Mouse (Mus musculus): ENCODE measurements around the gene Myl9. TPM values are rescaled to one million over a fixed set of nuclear protein-coding genes. Genes with fewer than 3 reads are reported as not detected.
"Not testable (repeated sequence)": the region's sequence is repeated elsewhere in the genome, so short reads cannot be mapped to it uniquely, and the experiment has no call there.

The Myl9 gene
- polyA plus RNA-seq, 1 experiment from 2014 or later, result 71.8 TPM

DNA sequence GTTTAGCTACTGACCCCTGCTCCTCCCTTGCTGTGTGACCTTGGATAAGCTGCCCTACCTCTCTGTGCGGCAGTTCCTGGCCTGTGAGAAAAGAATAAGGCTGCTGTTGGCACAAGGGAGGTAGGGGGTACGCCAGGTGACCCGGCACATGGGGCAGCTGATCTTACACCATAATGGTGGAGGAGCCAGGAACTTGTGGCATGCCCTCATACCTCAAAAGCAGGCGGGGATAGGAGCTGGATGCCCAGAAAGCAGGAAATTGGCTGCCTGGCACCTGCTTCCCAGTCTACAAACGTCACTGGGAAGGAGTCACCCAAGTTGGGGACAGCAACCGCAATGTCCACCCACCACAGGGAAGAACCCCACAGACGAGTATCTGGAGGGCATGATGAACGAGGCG is 4.9 kb downstream of the Myl9 start:
- H3K9ac ChIP-seq, result no peak overlapping the region
- H3K4me1 ChIP-seq, result peaks cover 18% of the 10 kb centered on the region
- no peaks in the 10 kb centered on the region for H3K36me3 ChIP-seq
- no peak overlapping the region for H3K4me3 ChIP-seq
- H3K9me3 ChIP-seq, result no peaks in the 10 kb centered on the region
- 79% methylated on average over 9 of the region's 9 CpGs for WGBS
- no peak overlapping the region for H3K27ac ChIP-seq
- no peak for ATAC-seq (ENCODE audit: low FRiP score, low read depth)
- no peak overlapping the region for H3K4me2 ChIP-seq (replicated peaks)
- H3K27me3 ChIP-seq (replicated peaks), result no peaks in the 10 kb centered on the region; the same call in none of the 2 replicates

GRCm38 (mm10) chr2:156780752-156781151 is 5.5 kb downstream of the Myl9 start:
- H3K9me3 ChIP-seq, result peaks cover 3% of the 10 kb centered on the region; the same call in 1 of the 2 replicates
- H3K4me1 ChIP-seq, result peaks cover 12% of the 10 kb centered on the region
- no peak overlapping the region for H3K4me3 ChIP-seq
- 25% methylated on average over 17 of the region's 17 CpGs for WGBS
- no peak overlapping the region for H3K9ac ChIP-seq
- no peak overlapping the region for H3K27ac ChIP-seq
- ATAC-seq (ENCODE audit: low FRiP score, low read depth), result no peak
- H3K4me2 ChIP-seq (replicated peaks), result peak overlapping the region; percentile 2; the same call in 1 of the 2 replicates
- no peaks in the 10 kb centered on the region; the same call in none of the 2 replicates for H3K27me3 ChIP-seq (replicated peaks)
- H3K36me3 ChIP-seq, result no peaks in the 10 kb centered on the region

DNA sequence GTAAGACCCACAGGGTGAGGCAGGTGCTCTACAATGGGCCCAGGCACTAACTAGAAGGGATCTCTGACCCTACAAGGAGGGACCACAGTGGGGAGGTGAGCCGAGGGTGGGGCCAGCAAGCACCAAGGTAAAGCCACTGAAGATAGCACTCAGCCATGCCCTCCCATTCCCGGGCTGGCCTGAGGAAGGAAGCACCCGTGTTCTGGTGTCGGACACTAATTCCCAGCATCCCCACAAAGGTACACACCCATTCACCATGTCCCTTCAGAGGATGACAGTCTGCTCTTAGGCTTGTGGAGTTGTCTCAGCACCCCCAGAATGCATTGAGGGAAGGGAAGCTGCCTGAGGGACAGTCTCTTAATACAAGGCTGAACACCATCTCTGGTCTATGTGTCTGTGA is 6.1 kb downstream of the Myl9 start:
- Histone ChIP-seq H3K9me3 (peaks cover 4% of the 10 kb centered on the region; the same call in 1 of the 2 replicates), H3K4me1 (peaks cover 8% of the 10 kb centered on the region; the same call in 1 of the 2 replicates), H3K27me3 (replicated peaks) (no peaks in the 10 kb centered on the region; the same call in 1 of the 2 replicates), H3K9ac (no peak overlapping the region), H3K4me3 (no peak overlapping the region), H3K4me2 (replicated peaks) (no peak overlapping the region), H3K36me3 (no peaks in the 10 kb centered on the region), H3K27ac (no peak overlapping the region)
- 85% methylated on average over 4 of the region's 4 CpGs for WGBS
- no peak for ATAC-seq (ENCODE audit: low FRiP score, low read depth)

GRCm38 (mm10) chr2:156781836-156782480 is 6.7 kb downstream of the Myl9 start:
- Histone ChIP-seq H3K27me3 (replicated peaks) (no peaks in the 10 kb centered on the region; the same call in 1 of the 2 replicates), H3K4me3 (no peak overlapping the region), H3K9ac (no peak overlapping the region), H3K9me3 (peaks cover 4% of the 10 kb centered on the region; the same call in 1 of the 2 replicates), H3K4me2 (replicated peaks) (no peak overlapping the region), H3K4me1 (peaks cover 8% of the 10 kb centered on the region; the same call in 1 of the 2 replicates), H3K27ac (no peak overlapping the region), H3K36me3 (no peaks in the 10 kb centered on the region)
- no peak for ATAC-seq (ENCODE audit: low FRiP score, low read depth)
- 74% methylated on average over 4 of the region's 4 CpGs for WGBS

DNA sequence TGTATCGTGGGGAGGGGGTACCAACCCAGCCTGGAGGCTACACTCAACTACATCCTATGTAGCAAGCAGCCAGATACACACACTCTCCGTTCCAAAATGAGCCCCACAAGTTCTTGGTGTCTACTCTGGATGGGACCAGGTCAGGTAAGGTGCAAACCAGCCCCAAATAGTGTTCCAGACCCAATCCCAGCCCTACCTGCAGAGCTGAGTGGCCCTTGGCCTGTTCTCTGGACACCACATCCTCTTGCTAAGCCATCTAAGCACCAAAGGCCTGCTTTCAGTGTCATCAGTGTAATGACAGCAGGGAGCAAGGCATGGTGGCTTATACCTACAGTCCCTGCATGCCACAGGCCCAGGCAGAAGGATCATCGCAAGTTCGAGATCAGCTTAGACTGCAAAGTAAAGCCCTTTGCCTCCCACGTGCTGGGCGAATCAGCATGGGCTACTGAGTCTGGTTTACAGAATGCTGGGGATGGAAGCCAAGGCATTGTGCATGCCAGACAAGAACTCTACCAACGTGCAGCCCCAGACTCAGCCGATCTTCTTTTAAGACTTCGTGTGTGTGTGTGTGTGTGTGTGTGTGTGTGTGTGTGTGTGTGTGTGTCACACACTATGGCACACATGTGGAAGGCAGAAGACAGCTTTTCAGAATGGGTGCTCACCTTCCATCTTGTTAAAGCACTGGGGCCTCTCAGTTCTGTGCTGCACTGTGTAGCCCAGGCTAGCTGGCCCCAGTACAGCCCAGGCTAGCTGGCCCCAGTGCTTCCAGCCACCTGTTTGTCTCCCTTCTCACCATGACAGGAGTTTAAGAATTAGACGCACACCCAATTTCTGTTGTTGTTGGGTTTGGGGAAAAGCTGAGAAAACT is 7.5 kb downstream of the Myl9 start:
- H3K27me3 ChIP-seq (replicated peaks), result no peaks in the 10 kb centered on the region
- no peak for ATAC-seq (ENCODE audit: low FRiP score, low read depth)
- 91% methylated on average over 10 of the region's 10 CpGs for WGBS
- H3K27ac ChIP-seq, result no peak overlapping the region
- H3K9ac ChIP-seq, result no peak overlapping the region
- peaks cover 3% of the 10 kb centered on the region; the same call in 1 of the 2 replicates for H3K4me1 ChIP-seq
- no peak overlapping the region for H3K4me3 ChIP-seq
- no peak overlapping the region for H3K4me2 ChIP-seq (replicated peaks)
- no peaks in the 10 kb centered on the region for H3K36me3 ChIP-seq
- peaks cover 4% of the 10 kb centered on the region; the same call in 1 of the 2 replicates for H3K9me3 ChIP-seq

DNA sequence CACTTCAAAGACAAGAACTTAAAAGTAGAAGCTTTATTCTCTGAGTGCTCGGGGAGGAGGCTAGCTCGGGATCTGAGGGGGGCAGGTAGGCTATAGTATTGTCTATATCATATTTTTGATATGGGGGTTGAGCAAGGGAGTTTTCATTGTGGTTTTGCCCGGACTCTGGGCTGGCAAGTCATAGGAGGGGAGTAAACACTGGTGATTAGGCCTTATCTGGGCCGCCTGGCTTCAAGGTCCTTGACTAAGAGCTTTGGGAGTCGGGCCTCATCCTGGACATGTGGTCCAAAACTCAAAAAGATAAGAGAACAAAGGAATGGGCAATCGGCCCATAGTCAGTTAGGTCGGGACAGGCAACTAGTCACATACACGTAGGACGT is 8.1 kb downstream of the Myl9 start:
- Histone ChIP-seq H3K9ac (no peak overlapping the region), H3K4me2 (replicated peaks) (no peak overlapping the region), H3K4me3 (no peak overlapping the region), H3K4me1 (peaks cover 3% of the 10 kb centered on the region; the same call in 1 of the 2 replicates), H3K36me3 (no peaks in the 10 kb centered on the region), H3K27ac (no peak overlapping the region), H3K27me3 (replicated peaks) (no peaks in the 10 kb centered on the region), H3K9me3 (peaks cover 4% of the 10 kb centered on the region; the same call in 1 of the 2 replicates)
- ATAC-seq (ENCODE audit: low FRiP score, low read depth), result no peak
- WGBS, result 87% methylated on average over 9 of the region's 9 CpGs

DNA sequence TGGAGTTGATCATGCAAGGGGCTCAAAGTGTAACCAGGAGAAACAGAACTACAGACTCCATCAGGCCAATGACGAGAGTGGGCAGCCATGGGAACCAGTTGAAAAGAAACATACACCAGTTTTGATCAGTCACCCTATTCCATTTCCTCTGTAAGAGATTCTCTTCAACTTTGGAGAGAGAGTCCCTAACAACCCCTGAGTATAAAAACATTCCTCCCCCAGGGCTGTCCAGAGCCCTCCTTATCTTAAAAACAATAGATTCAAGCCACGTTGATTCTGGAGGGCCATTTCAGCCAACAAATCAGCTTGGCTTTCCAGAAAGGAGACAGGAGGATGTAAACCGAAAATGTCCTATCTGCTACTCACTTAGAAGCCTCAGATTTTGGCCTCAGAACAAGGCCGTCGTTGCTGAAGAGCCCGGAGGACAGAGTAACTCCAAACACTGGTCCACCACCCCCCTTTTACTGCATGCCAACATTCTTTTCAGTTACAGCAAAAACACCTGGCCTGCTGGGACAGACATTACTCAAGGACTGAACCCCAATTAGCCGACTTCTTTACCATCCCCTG is 8.9 kb downstream of the Myl9 start:
- H3K9ac ChIP-seq, result no peak overlapping the region
- H3K9me3 ChIP-seq, result peaks cover 4% of the 10 kb centered on the region; the same call in 1 of the 2 replicates
- H3K4me2 ChIP-seq (replicated peaks), result no peak overlapping the region
- H3K36me3 ChIP-seq, result no peaks in the 10 kb centered on the region
- 78% methylated on average over 7 of the region's 7 CpGs for WGBS
- peaks cover 3% of the 10 kb centered on the region; the same call in 1 of the 2 replicates for H3K4me1 ChIP-seq
- no peak overlapping the region for H3K27ac ChIP-seq
- no peaks in the 10 kb centered on the region for H3K27me3 ChIP-seq (replicated peaks)
- no peak for ATAC-seq (ENCODE audit: low FRiP score, low read depth)
- H3K4me3 ChIP-seq, result no peak overlapping the region

DNA sequence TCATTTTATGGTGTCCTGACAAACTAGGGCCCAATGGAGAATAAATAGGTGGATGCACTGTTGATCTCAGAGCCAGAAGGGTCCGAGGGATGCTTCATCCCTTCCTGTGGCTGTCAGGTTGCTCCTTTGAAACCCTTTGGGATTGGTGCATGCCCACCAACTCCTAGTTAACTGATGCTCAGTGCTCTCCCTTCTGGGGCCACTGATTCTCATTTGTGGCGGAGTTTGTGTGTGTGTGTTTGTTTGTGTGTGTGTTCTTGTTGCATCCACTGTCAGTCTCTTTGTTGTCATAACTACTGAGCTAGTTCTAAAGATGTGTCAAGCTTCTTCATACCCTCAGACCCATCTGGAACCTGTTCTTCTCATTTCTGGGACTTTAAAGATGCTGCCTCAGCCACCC is 9.7 kb downstream of the Myl9 start:
- Histone ChIP-seq H3K9me3 (peaks cover 4% of the 10 kb centered on the region; the same call in 1 of the 2 replicates), H3K4me2 (replicated peaks) (no peak overlapping the region), H3K27me3 (replicated peaks) (no peaks in the 10 kb centered on the region), H3K4me3 (no peak overlapping the region), H3K27ac (no peak overlapping the region), H3K36me3 (no peaks in the 10 kb centered on the region), H3K4me1 (peaks cover 3% of the 10 kb centered on the region; the same call in 1 of the 2 replicates), H3K9ac (no peak overlapping the region)
- 82% methylated on average over 2 of the region's 2 CpGs for WGBS
- no peak for ATAC-seq (ENCODE audit: low FRiP score, low read depth)

DNA sequence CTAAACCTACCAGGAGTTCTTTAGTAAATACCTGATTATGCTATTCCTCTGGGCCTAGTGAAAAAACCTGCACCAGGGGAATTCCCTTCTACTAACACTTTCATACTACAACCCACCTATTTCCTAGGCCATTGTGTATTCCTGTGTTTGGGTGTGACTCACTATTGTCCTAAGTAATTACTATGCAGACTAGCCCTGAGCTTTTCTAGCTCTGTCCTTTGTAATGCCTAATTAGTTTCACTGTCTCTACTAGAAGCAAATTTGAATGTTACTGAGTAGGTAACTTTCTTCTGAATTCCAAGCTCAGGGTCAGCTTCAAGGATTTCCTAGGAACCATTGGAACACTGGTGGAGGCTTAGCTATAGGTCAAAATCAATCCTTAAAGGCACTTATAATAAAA is 11.1 kb downstream of the Myl9 start:
- H3K4me2 ChIP-seq (replicated peaks); H3K27me3 ChIP-seq (replicated peaks); H3K4me1 ChIP-seq; H3K36me3 ChIP-seq; ATAC-seq (ENCODE audit: low FRiP score, low read depth); H3K9ac ChIP-seq; H3K9me3 ChIP-seq; H3K27ac ChIP-seq; H3K4me3 ChIP-seq: not testable (repeated sequence)

DNA sequence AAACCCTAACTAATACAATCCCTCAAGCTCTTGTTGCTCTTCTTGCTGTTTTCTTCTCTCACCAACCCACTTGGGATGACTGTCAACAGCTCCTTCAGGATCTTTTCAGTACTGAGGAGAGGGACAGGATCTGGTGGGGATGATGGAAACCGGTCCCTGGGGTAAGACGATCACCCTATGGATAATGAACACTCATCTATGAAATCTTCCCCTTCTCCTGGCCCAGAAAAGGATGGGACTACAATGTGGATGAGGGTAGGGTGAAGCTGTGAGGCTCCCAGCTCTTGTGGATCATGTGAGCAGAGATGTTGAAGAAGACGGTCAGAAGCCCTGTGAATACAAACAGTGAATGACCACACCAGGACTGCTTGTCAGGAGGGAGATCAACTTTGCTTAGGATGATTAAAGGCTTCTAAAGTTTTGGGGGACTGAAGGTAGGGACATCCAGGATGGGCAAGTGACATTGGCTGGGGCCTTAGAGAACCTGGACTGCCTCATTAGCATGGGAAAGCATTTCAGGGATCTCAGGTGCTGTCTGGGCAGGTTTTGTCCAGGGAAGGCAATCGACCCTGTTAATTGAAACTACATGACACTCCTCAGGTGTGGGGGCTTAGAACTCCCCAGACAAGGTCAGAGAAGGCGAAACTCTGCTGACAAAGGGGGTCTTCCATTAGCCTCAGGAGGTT is 12.0 kb downstream of the Myl9 start:
- Histone ChIP-seq H3K9ac (no peak overlapping the region), H3K9me3 (peaks cover 7% of the 10 kb centered on the region; the same call in 1 of the 2 replicates), H3K4me2 (replicated peaks) (no peak overlapping the region), H3K4me3 (no peak overlapping the region), H3K4me1 (no peaks in the 10 kb centered on the region), H3K27me3 (replicated peaks) (no peaks in the 10 kb centered on the region), H3K36me3 (no peaks in the 10 kb centered on the region), H3K27ac (no peak overlapping the region)
- WGBS, result 93% methylated on average over 5 of the region's 5 CpGs
- ATAC-seq (ENCODE audit: low FRiP score, low read depth), result no peak

- ATAC-seq (ENCODE audit: low FRiP score, low read depth), result no peak
- Histone ChIP-seq H3K9ac (no peak overlapping the region), H3K27ac (no peak overlapping the region), H3K36me3 (no peaks in the 10 kb centered on the region), H3K4me2 (replicated peaks) (no peak overlapping the region), H3K4me3 (no peak overlapping the region), H3K27me3 (replicated peaks) (no peaks in the 10 kb centered on the region), H3K4me1 (no peaks in the 10 kb centered on the region), H3K9me3 (peaks cover 7% of the 10 kb centered on the region; the same call in 1 of the 2 replicates)
- 54% methylated on average over 3 of the region's 3 CpGs for WGBS
Observed at GRCm38 (mm10) chr2:156787776-156788105, 12.5 kb downstream of the Myl9 start.

GRCm38 (mm10) chr2:156788836-156789235 is 13.6 kb downstream of the Myl9 start:
- Histone ChIP-seq H3K4me2 (replicated peaks) (no peak overlapping the region), H3K27me3 (replicated peaks) (no peaks in the 10 kb centered on the region), H3K9me3 (peaks cover 7% of the 10 kb centered on the region; the same call in 1 of the 2 replicates), H3K4me3 (no peak overlapping the region), H3K9ac (no peak overlapping the region), H3K4me1 (no peaks in the 10 kb centered on the region), H3K27ac (no peak overlapping the region), H3K36me3 (no peaks in the 10 kb centered on the region)
- 45% methylated on average over 1 of the region's 1 CpGs for WGBS
- ATAC-seq (ENCODE audit: low FRiP score, low read depth), result no peak
